Mouse (Mus musculus) inflammation-experienced regulatory T-cells, adult 6 months (primary cell): Measurements from ENCODE around the gene Scarf2. TPM values are rescaled to one million over a fixed set of nuclear protein-coding genes. Genes with fewer than 3 reads are reported as not detected.
A peak's percentile ranks its signal among the peaks of the same experiment; 100 is the strongest.

Experiments
- ATAC-seq: one replicate; pipeline ENCODE4 v1.8.0; 2017
- polyA plus RNA-seq, 3 experiments: library from polyadenylated mRNA; unstranded; fragments of 100-300 nt; shearing (Covaris generic); gene quantifications; one replicate each; pipeline ENCODE4 v1.2.1; 2017

Scarf2 gene
- polyA plus RNA-seq, 3 experiments from 2014 or later, result not detected

DNA sequence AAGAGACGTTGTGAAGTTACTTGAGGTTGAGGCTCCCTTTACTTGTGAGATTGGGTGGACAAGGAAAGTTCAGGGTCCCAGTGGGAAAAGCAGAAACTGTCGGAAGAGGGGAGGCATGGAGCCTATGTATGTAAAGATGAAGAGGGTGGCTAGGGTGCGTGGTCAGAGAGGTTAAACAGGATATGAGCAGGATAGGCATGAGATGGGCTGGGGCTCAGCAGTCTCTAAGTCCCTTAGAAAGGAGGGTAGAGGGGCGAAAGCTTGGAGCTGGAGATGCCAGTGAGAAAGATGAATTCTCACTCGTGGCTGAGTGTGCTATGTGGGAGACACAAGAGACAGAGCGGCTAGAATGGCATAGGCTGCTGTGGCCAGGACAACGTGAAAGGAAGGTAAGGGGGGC is 35.7 kb downstream of the Scarf2 start, which contains the start of gene B830017H08Rik:
TSS of gene B830017H08Rik (plus strand) at position 301 of the 400 bp plus-strand sequence.
- no peak for ATAC-seq

GRCm38 (mm10) chr16:17833321-17833680 is 36.2 kb downstream of the Scarf2 start:
- no peak for ATAC-seq

DNA sequence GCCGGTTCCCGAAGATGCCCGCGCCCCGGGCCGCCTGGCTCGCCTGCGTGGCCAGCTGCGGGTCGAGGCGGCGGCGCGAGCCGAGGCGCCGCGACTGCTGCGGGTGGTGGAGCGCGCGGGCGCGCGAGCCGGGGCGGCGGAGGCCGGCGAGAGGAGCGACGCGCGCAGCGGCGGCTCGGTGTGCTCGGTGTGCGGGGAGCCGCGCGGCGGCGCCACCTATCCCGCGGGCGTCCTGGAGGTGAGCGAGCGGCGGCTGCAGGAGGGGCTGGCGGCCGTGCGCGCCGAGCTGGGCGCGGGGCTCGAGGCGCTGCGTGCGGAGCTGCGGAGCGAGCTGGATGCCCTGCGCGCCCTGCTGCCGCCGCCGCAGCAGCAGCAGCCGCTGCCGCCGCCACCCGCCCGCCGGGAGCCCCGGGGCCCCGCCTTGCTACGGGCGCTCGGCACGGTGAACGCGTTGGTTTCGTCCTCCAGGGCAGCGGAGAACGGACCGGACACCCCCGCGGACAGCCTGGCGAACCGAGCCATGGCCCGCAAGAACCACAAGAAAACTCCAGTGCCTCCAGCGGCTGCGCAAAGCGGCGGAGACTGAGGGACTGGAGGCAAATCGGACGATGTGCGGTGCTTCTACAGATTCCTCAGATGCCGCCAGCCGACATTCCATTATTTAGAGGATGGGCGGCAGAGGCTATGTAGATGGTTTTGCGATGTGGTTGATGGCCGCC is 36.8 kb downstream of the Scarf2 start:
- no peak for ATAC-seq

DNA sequence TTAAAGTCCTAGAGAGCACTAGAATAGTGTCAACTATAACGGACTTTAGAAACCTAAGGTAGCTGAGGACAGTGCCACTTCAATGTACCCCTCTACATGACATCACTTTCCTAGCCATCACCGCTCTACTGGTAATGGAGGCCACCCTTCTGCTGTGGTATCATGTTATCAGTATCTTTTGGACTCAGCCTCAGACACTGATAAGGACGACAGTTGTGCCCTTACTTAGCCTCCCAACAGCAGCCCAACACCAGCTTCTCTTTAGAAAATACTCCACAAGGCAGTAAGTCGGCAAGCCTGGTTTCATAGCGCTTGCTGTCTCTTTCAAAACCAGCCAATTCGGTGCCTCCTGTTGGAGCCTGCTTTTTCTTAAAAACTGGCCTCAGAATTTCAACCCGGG is 37.5 kb downstream of the Scarf2 start:
- no peak for ATAC-seq

GRCm38 (mm10) chr16:17835481-17835880 is 38.4 kb downstream of the Scarf2 start:
- no peak for ATAC-seq

- no peak for ATAC-seq
These were observed 41.0 kb downstream of the Scarf2 start, which contains the start of gene Car15 for GRCm38 (mm10) chr16:17838051-17838450. TSS of gene Car15 (minus strand) at chr16:17838364.

DNA sequence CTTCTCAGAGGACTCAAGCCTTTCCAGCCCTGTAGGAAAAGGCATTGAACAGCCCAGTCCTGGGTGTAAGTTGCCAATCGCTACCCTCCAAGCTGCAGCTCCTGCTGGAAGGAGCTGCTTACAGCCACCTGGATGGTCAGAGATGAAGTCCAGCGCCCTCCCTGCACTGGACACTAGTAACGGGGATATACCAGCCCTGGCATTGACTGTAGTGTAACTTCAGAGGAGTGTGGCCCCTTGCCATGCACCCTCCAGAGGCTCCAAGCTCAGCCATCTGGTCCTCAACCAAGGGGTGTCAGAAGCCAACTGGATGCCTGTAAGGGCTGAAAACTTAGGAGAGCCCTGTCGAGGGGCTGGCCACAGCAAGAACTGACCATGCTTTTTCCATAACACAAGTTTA is 42.9 kb downstream of the Scarf2 start:
- no peak for ATAC-seq

DNA sequence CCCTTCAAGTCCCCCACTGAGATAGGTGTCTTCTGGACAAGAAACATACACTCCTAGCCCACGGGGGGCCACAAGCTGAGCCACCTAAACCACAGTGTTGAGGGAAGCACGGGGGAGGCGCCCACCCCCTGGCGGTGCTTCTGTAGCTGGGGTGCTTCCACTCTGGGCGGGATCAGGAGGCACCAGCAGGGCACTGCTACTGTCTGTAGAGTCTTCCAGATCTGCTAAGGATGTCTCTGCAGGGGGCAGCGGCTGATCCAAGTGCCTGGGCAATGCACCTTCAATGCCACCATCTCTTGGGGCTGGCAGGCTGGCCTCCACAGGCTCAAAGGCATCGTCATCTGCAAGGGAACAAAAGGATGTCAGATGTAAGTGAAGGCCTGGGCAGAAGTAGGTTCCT is 45.4 kb downstream of the Scarf2 start:
- no peak for ATAC-seq

- ATAC-seq, result no peak
These were observed 46.8 kb downstream of the Scarf2 start for GRCm38 (mm10) chr16:17843701-17844365.

GRCm38 (mm10) chr16:17848431-17848830 is 51.3 kb downstream of the Scarf2 start:
- ATAC-seq, result no peak

GRCm38 (mm10) chr16:17848928-17849327 is 51.8 kb downstream of the Scarf2 start:
- peak; percentile 28 for ATAC-seq

- no peak for ATAC-seq
These were observed 52.4 kb downstream of the Scarf2 start for GRCm38 (mm10) chr16:17849486-17849885.

GRCm38 (mm10) chr16:17851331-17851730 is 54.2 kb downstream of the Scarf2 start:
- no peak for ATAC-seq

GRCm38 (mm10) chr16:17851860-17852259 is 54.8 kb downstream of the Scarf2 start:
- ATAC-seq, result no peak

GRCm38 (mm10) chr16:17853263-17853662 is 56.2 kb downstream of the Scarf2 start:
- ATAC-seq, result no peak

DNA sequence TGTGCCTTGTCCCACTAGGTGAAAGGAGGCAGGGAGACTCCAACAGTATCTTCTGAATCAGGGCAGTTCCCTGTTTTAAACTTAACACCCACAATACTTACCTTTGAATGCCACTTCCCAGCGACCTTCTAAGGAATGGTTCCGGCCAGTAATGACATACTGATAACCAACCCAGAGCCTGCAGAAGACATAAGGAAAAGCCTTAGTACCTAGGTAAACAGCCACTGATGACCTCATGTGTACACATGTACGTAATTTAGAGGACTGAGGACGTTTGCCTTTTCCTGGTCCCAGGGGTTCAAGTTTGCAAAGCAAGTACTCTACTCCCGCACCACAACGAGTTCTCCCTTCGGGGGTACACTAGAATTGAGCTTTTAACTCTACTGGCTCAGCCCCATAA is 60.1 kb downstream of the Scarf2 start:
- no peak for ATAC-seq

Other genes with a start within 250 kb of the Scarf2 start
- under 1 TPM in 1 of 3 experiments, not detected in 2; 0.27 TPM for gene Lrrc74b, start 236.0 kb upstream of the Scarf2 start, polyA plus RNA-seq
- not detected for gene P2rx6, start 235.4 kb upstream of the Scarf2 start, polyA plus RNA-seq
- 1 to 10 TPM in 2 of 3 experiments, under 1 TPM in 1; 0.21 to 5.3 (median 1.9) TPM for gene Slc7a4, start 214.1 kb upstream of the Scarf2 start, polyA plus RNA-seq
- gene Smpd4, start 177.9 kb upstream of the Scarf2 start, polyA plus RNA-seq, result 10 to 100 TPM; 14.0 to 26.8 (median 17.8) TPM
- 1 to 10 TPM in 1 of 3 experiments, under 1 TPM in 1, not detected in 1; 0.74 to 1.1 TPM for gene Ccdc74a, start 150.8 kb upstream of the Scarf2 start, polyA plus RNA-seq
- 100 to 1,000 TPM in 1 of 3 experiments, 10 to 100 TPM in 2; 69.3 to 109 (median 71.8) TPM for gene Med15, start 64.4 kb upstream of the Scarf2 start, polyA plus RNA-seq
- gene Klhl22, start 37.7 kb upstream of the Scarf2 start, polyA plus RNA-seq, result 10 to 100 TPM; 11.8 to 28.7 (median 13.4) TPM
- gene B830017H08Rik, start 35.8 kb downstream of the Scarf2 start, polyA plus RNA-seq, result not detected
- gene Car15, start 41.1 kb downstream of the Scarf2 start, polyA plus RNA-seq, result 1 to 10 TPM in 2 of 3 experiments, under 1 TPM in 1; 0.67 to 1.9 (median 1.5) TPM
- gene Gm20518, start 94.4 kb downstream of the Scarf2 start, polyA plus RNA-seq, result under 1 TPM; 0.17 to 0.43 (median 0.18) TPM
- under 1 TPM in 1 of 3 experiments, not detected in 2; 0.13 TPM for gene Tssk1, start 96.9 kb downstream of the Scarf2 start, polyA plus RNA-seq
- gene Dgcr2, start 101.3 kb downstream of the Scarf2 start, polyA plus RNA-seq, result 10 to 100 TPM; 16.4 to 21.8 (median 19.9) TPM
- under 1 TPM in 1 of 3 experiments, not detected in 2; 0.43 TPM for gene Tssk2, start 101.4 kb downstream of the Scarf2 start, polyA plus RNA-seq
- 10 to 100 TPM; 29.9 to 45.9 (median 39.7) TPM for gene Ess2, start 114.1 kb downstream of the Scarf2 start, polyA plus RNA-seq
- gene Gsc2, start 117.8 kb downstream of the Scarf2 start, polyA plus RNA-seq, result not detected
- gene Slc25a1, start 130.9 kb downstream of the Scarf2 start, polyA plus RNA-seq, result 10 to 100 TPM in 1 of 3 experiments, 1 to 10 TPM in 2; 4.4 to 12.6 (median 8.2) TPM
- gene Vpreb2, start 183.1 kb downstream of the Scarf2 start, polyA plus RNA-seq, result not detected